Mouse (Mus musculus): ENCODE data around the gene Hacd3. TPM values are rescaled to one million over a fixed set of nuclear protein-coding genes. Genes with fewer than 3 reads are reported as not detected.
"Not testable (repeated sequence)": the region's sequence is repeated elsewhere in the genome, so short reads cannot be mapped to it uniquely, and the experiment has no call there.

Hacd3 gene
- polyA plus RNA-seq, 1 experiment: 152 TPM

DNA sequence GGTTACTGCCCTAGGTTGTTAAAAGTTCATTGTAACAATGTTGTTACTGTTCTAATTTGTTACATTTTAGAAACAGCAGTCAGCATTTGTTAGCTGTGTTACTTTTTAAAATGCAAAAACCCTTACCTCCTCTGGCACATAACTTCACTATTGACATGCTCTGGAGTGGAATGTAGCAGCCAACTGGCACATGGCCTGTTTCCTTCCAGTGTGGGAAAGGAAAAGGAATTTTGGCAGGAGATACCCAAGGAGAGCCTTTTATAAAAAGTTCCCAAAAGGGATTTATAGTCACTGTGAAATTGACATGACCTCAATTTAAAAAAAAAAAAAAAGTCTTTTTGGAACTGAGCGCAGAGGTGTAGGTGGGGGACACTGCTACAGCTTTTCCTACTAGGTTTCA is 15.0 kb upstream of the Hacd3 start:
- H3K27ac ChIP-seq (ENCODE audit: insufficient read depth, low read length): no peak overlapping the region
- H3K4me3 ChIP-seq (replicated peaks; ENCODE audit: insufficient read depth, low read depth, low read length): no peak overlapping the region
- no peak for TF ChIP-seq POLR2A (IDR thresholded peaks at IDR 0.05; ENCODE audit: borderline replicate concordance, insufficient read depth, low read length)
- no peak for TF ChIP-seq CTCF (IDR thresholded peaks at IDR 0.05; ENCODE audit: borderline replicate concordance, insufficient read depth, low read depth, low read length)
- no peaks in the 10 kb centered on the region for H3K4me1 ChIP-seq (ENCODE audit: control insufficient read depth, insufficient read depth, low read length)
- 54% methylated on average over 1 of the region's 1 CpGs for WGBS
- DNase-seq: peak in 1 of 2 experiments; percentile 34
- no peaks in the 10 kb centered on the region for H3K27me3 ChIP-seq (ENCODE audit: control insufficient read depth, insufficient read depth, low read length)

DNA sequence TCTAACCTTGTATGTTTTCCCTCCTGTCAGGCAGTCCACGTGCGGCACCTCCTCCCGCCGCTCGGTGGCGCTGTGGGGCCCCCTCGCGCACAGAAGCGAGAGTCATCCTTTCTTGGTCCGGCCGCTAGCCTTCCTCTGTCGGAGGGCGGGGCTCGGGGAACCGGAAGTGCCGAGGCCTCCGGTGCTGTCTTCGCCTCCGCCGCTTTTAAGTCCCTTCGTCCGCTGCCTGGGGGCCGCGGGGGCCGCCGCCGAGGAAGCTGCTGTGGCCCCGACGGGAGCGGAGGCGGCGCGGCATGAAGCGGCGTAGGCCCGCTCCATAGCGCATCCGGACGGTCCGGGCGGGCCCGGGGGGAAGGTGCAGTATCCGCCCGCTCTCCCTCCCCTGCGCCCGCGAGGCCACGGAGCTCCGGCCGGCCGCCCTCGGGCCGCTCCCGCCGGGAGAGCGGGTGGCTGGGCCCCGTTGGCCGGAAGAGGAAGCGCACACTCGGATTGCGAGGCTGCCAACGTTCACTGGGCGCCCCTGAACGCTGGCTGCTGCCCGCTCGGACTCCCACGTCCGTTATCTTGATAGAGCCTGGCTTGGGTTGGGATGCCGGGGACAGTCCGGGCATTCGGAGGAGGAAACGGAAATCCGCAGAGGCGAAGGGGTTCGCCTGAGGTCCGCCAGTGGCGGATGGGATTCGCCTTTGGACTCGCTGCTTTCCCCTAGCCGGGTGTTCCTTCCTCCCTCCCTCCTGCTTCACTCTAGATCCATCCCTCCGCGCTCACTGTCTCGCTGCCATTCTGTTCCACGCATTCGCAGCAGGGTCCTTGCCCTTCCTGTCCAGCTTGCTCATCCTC is 11.0 kb upstream of the Hacd3 start, which contains the start of gene Dpp8:
Gene Dpp8 (plus strand): TSS at position 146 of the 840 bp plus-strand sequence.
- peak; percentile 91 for TF ChIP-seq CTCF (IDR thresholded peaks at IDR 0.05; ENCODE audit: borderline replicate concordance, insufficient read depth, low read depth, low read length)
- TF ChIP-seq POLR2A (IDR thresholded peaks at IDR 0.05; ENCODE audit: borderline replicate concordance, insufficient read depth, low read length): peak; percentile 63; the same call in 1 of the 2 replicates
- Histone ChIP-seq H3K27me3 (ENCODE audit: control insufficient read depth, insufficient read depth, low read length) (no peaks in the 10 kb centered on the region), H3K27ac (ENCODE audit: insufficient read depth, low read length) (peak within 1 kb of the TSS; percentile 86), H3K4me1 (ENCODE audit: control insufficient read depth, insufficient read depth, low read length) (no peaks in the 10 kb centered on the region), H3K4me3 (replicated peaks; ENCODE audit: insufficient read depth, low read depth, low read length) (peak within 1 kb of the TSS; percentile 97)
- DNase-seq: peak; percentile 94
- WGBS: 1% methylated on average over 85 of the region's 85 CpGs

DNA sequence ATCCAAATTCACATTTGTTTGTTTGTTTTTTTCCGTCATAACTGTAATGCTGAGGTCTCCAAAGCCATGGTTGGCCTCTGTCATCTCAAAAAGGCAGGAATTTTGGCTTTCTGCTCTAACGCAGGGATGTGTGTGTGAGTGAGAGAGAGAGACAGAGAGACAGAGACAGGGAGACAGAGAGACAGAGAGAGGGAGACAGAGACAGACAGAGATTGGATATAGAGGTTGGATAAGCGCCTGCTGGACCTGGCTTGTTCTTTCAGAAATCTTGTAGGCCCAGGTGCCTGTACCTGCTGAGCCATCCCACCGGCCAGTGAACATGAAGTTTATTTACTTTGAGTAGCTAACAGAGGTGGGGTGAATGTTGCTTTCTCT is 10.4 kb upstream of the Hacd3 start:
- no peaks in the 10 kb centered on the region for H3K27me3 ChIP-seq (ENCODE audit: control insufficient read depth, insufficient read depth, low read length)
- 33% methylated on average over 4 of the region's 4 CpGs for WGBS
- H3K4me3 ChIP-seq (replicated peaks; ENCODE audit: insufficient read depth, low read depth, low read length): peak overlapping the region; percentile 97
- TF ChIP-seq CTCF (IDR thresholded peaks at IDR 0.05; ENCODE audit: borderline replicate concordance, insufficient read depth, low read depth, low read length) (no peak), POLR2A (IDR thresholded peaks at IDR 0.05; ENCODE audit: borderline replicate concordance, insufficient read depth, low read length) (no peak)
- no peaks in the 10 kb centered on the region for H3K4me1 ChIP-seq (ENCODE audit: control insufficient read depth, insufficient read depth, low read length)
- H3K27ac ChIP-seq (ENCODE audit: insufficient read depth, low read length): no peak overlapping the region
- no peak for DNase-seq

DNA sequence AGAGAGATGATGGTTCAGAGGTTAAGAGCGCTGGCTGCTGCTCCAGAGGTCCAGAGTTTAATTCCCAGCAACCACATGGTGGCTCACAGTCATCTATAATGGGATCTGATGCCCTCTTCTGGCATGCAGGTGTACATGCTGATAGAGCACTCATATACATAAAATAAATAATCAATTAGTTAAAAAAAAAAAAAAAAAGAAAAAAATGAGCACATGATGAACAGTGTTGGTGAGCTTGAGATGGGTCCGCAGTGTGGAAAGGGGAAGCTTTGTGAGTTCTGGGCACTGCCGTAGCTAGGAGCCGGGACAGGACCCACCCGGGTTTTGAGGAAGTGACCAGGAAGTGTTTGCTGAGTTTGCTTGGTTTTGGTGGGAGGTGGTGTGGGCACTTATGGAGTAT is 9.9 kb upstream of the Hacd3 start:
- H3K27me3 ChIP-seq (ENCODE audit: control insufficient read depth, insufficient read depth, low read length); H3K27ac ChIP-seq (ENCODE audit: insufficient read depth, low read length); DNase-seq; H3K4me1 ChIP-seq (ENCODE audit: control insufficient read depth, insufficient read depth, low read length); H3K4me3 ChIP-seq (replicated peaks; ENCODE audit: insufficient read depth, low read depth, low read length): not testable (repeated sequence)
- 73% methylated on average over 5 of the region's 5 CpGs for WGBS

DNA sequence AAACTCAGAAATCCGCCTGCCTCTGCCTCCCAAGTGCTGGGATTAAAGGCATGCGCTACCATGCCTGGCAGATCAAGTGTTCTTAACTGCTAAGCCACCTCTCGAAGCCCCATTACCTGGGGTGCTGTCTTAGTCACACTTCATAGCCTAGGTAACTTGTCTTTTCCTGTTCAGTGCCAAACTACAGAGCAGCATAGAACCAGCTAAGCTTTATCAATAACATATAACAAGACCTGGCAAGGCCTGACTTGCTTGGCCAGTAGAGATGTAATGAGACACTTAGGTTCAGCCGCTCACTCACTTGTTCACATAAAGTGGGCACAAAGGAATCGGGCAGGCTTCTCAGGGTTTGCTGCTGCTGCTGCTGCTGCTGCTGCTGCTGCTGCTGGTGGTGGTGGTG is 6.8 kb upstream of the Hacd3 start:
- H3K27ac ChIP-seq (ENCODE audit: insufficient read depth, low read length): no peak overlapping the region
- H3K4me3 ChIP-seq (replicated peaks; ENCODE audit: insufficient read depth, low read depth, low read length): no peak overlapping the region
- no peaks in the 10 kb centered on the region for H3K4me1 ChIP-seq (ENCODE audit: control insufficient read depth, insufficient read depth, low read length)
- 90% methylated on average over 5 of the region's 5 CpGs for WGBS
- TF ChIP-seq CTCF (IDR thresholded peaks at IDR 0.05; ENCODE audit: borderline replicate concordance, insufficient read depth, low read depth, low read length): no peak
- TF ChIP-seq POLR2A (IDR thresholded peaks at IDR 0.05; ENCODE audit: borderline replicate concordance, insufficient read depth, low read length): no peak
- DNase-seq: no peak
- H3K27me3 ChIP-seq (ENCODE audit: control insufficient read depth, insufficient read depth, low read length): no peaks in the 10 kb centered on the region

DNA sequence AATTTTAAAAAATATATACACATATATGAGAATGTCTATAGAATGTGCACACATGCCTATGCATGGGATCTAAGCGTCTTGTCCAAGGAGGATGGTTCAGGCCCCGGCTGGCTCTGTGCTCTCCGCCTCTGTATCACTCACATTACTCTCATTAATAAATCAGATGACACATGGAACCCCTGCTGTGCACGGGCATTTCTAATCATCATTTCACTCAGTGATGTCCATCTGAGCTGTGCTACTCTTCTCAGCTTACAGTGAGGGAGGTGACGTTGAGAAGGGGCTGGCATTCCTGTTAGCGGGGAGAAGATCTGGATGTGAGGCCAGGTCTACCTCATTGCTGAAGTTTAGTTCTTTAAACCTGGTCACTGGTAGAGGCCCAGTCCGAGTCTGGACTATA is 5.7 kb upstream of the Hacd3 start:
- Histone ChIP-seq H3K27me3 (ENCODE audit: control insufficient read depth, insufficient read depth, low read length) (no peaks in the 10 kb centered on the region), H3K27ac (ENCODE audit: insufficient read depth, low read length) (no peak overlapping the region), H3K4me1 (ENCODE audit: control insufficient read depth, insufficient read depth, low read length) (no peaks in the 10 kb centered on the region), H3K4me3 (replicated peaks; ENCODE audit: insufficient read depth, low read depth, low read length) (no peak overlapping the region)
- WGBS: 69% methylated on average over 7 of the region's 7 CpGs
- TF ChIP-seq POLR2A (IDR thresholded peaks at IDR 0.05; ENCODE audit: borderline replicate concordance, insufficient read depth, low read length) (no peak), CTCF (IDR thresholded peaks at IDR 0.05; ENCODE audit: borderline replicate concordance, insufficient read depth, low read depth, low read length) (no peak)
- no peak for DNase-seq

DNA sequence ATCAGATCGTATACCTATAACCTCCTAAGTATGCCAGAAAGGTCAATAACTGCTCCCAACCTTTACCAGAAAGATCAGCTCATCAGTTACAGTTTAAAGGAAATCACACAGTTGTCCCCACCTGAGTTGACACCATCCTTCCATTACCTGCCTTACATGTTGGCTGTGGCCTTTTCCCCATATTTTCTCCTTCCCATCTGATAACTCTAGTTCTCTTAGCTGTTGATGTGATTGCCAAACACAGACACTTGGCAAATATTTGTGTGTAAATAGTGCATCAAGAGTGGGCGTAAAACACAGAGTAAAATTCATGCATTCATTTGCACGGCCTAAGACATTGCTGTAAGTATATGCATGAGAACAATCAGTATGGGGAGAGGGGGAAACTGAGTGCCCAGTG is 2.0 kb upstream of the Hacd3 start:
- H3K4me3 ChIP-seq (replicated peaks; ENCODE audit: insufficient read depth, low read depth, low read length): no peak overlapping the region

DNA sequence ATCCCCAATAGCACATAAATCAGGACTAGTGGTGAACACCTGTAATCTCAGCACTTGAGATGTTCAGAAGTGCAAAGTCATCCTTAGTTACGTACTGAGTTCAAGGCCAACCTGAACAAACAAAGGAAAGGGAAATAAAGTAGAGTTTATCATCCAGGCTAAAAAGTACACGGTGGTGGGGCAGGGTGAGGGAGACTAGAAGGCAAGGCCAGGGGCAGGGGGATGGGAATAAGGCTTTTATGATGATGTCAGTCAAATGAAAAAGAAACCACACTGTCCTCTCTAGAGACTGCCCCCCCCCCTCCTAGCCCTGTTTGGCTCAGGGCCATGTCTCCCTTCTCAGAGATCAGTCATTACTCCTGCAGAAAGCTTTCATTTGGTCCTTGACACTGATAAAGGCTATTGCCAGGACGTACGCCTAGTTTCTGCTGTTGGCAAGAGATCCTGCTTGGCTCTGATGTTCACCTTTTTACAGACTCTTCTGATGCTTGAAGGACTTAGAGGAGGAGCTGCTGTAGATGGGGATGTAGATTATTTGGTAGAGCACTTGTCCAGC is 1.2 kb upstream of the Hacd3 start:
- TF ChIP-seq POLR2A (IDR thresholded peaks at IDR 0.05; ENCODE audit: borderline replicate concordance, insufficient read depth, low read length) (no peak), CTCF (IDR thresholded peaks at IDR 0.05; ENCODE audit: borderline replicate concordance, insufficient read depth, low read depth, low read length) (no peak)
- Histone ChIP-seq H3K27ac (ENCODE audit: insufficient read depth, low read length) (no peak overlapping the region), H3K27me3 (ENCODE audit: control insufficient read depth, insufficient read depth, low read length) (no peaks in the 10 kb centered on the region), H3K4me1 (ENCODE audit: control insufficient read depth, insufficient read depth, low read length) (peaks cover 11% of the 10 kb centered on the region), H3K4me3 (replicated peaks; ENCODE audit: insufficient read depth, low read depth, low read length) (no peak overlapping the region)
- no peak for DNase-seq
- WGBS: 78% methylated on average over 4 of the region's 4 CpGs

More for the DNA sequence above, 2.0 kb upstream of the Hacd3 start:
- H3K27me3 ChIP-seq (ENCODE audit: control insufficient read depth, insufficient read depth, low read length): no peaks in the 10 kb centered on the region
- H3K4me1 ChIP-seq (ENCODE audit: control insufficient read depth, insufficient read depth, low read length): peaks cover 8% of the 10 kb centered on the region
- DNase-seq: no peak
- WGBS: 97% methylated on average over 3 of the region's 3 CpGs
- H3K27ac ChIP-seq (ENCODE audit: insufficient read depth, low read length): no peak overlapping the region
- TF ChIP-seq POLR2A (IDR thresholded peaks at IDR 0.05; ENCODE audit: borderline replicate concordance, insufficient read depth, low read length) (no peak), CTCF (IDR thresholded peaks at IDR 0.05; ENCODE audit: borderline replicate concordance, insufficient read depth, low read depth, low read length) (no peak)

Measured in cerebellum, adult 2 months (tissue).